Mouse (Mus musculus) spleen, adult 2 months (tissue): ENCODE results near the gene Tpgs1.

Source experiments
- CTCF ChIP-seq: fragments of 200-500 bp; IDR thresholded peaks from 2 replicates; pipeline ENCODE4 v1.5.1; 2011; ENCODE audit warnings: mild to moderate bottlenecking, inconsistent platforms; ENCODE audit not compliant: insufficient read depth, insufficient read length, insufficient replicate concordance; ENCODE audit errors: extremely low read depth
- POLR2A ChIP-seq: fragments of 200-500 bp; IDR thresholded peaks from 2 replicates; pipeline ENCODE4 v1.6.1; 2011; ENCODE audit warnings: low read depth, low read length, inconsistent platforms

GRCm38 (mm10) chr10:79704970-79705360, 35.8 kb downstream of the Tpgs1 start:
- TF ChIP-seq CTCF (no peak), POLR2A (no peak)
